Mouse (Mus musculus) retina, postnatal 7 days (tissue): ENCODE data around the gene Wdfy2.

Experiments
- DNase-seq: peaks from one replicate; pipeline ENCODE4 v3.0.0-alpha.2; 2012; ENCODE audit warnings: low read depth, low spot score

Gene Wdfy2

DNA sequence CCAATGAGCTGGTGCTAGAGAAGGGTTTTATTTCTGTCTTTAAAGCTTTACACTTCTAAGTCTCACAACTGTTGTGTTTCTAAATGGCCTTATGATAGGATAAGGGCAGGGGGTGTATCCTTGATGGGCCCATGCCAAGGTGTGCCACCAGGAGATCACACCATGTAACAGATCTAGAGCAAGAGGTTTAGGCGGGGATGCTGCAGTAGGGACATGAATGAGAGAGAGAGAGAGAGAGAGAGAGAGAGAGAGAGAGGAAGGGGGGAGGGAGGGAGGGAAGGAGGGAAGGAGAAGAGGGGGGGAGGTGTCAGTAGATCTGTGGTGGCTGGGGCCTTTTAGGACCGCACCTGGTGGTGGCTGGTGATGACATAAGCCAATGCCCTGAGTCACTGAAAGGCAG, 5.5 kb downstream of the Wdfy2 start:
- no peak for DNase-seq

DNA sequence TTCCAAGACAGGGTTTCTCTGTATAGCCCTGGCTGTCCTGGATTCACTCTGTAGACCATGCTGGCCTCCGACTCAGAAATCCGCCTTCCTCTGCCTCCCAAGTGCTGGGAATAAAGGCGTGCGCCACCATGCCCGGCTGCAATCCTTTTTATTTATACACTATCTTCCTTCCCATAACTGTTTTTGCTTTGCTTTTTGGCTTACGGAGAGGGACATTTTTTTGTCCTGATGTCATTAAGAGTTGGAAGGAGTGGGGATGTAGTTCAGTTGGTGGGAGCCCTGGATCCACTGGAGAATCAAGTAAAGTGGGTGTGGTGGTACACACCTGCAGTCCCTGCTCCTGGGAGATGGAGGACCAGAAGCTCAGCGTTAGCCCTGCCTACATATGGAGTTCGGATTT, 6.7 kb downstream of the Wdfy2 start:
- no peak for DNase-seq

DNA sequence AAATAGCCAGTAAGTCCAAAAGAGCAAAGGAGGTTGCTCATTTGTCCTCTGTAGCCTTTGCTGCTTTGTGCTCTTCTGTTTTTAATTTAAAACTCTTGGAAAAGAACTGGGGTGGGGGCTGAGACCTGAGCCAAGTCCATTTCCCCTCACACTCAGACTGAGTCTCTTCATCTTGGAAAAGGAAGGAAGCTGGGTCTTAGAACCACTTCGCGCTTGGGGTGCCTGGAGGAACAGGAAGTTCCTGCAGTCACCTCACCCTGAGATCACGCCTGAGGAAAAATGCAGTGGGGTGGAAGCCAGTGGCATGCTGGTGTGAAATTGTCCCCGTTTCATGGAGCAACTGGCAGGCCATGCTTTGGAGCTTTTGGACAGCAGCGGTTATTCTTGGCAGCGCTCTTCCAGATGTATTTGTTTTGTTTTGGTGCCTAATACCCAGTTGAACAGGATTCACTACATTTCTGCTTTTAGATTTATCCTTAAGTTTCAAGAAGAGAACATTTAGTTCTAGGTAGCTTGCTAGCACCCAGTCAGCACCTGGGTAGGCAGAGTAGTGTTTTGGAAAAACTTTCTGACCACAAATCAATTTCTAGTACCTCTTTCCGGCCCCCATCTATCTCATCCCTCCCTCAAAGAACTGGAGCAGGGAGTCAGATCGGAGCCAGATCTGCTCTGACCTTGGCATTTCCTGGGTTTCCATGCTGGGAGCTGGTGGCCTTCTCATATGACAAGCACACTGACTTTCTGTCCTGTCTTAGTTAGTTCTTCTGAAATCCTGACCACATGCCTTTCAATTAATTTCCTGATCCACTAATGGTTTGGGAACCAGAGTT, 7.7 kb downstream of the Wdfy2 start:
- no peak for DNase-seq

- peak; percentile 64 for DNase-seq
Measured at GRCm38 (mm10) chr14:62850980-62851379, 13.5 kb downstream of the Wdfy2 start.

DNA sequence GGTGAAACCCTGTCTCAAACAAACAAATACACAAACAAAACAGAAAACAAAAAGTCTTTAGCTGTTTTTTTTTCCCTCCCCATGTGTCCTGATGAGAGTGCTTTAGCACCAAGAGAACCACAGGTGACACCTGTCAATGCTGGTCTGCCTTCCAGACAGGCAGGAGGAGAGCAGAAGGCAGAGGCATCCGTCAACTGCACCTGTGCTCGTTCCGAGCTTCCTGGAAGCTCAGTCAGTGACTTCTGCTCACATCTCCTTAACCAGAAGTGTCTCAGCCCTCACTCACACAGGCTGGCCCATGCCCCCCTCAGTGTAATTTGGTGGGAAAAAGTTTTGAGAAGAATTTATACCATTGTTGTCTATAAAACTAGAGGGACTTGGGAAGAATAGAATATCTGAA, 15.4 kb downstream of the Wdfy2 start:
- DNase-seq = no peak

DNA sequence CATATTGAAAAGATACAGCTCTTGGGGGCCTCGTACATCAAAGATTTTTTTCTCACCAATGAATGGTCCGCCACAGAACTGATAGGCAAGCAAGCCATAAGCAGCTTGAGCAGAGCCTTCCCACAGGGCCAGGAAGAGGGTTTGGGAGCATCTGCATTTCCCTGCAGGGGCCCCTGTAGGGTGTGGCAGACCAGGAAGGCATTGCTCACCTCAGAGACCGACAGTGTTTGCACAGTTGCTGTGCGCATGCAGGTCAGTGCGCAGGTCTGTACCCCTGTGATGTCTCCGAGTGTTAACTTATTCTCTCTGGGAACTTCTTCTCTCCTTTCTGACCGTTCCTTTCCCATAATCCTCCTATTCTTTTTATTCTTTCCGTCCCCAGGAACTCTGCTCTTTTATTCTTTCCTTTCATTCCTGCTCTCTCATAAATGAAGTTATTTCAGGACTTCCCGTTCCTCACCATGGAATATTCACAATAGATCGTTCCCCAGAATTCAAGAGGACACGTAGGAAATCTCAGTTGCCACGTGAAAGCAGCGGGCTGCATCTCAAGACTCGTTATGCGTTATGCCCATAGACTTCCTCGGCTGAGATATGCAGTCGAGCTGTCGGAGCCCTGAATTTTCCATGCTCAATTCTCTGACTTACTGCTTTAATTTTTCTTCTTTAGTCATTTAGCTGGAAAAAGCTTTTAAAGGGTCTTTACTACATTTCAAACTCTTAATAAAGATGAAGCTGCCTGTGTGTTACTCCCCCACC, 17.8 kb downstream of the Wdfy2 start:
- DNase-seq = no peak

- DNase-seq = no peak
Measured at GRCm38 (mm10) chr14:62855863-62856262, 18.4 kb downstream of the Wdfy2 start.

DNA sequence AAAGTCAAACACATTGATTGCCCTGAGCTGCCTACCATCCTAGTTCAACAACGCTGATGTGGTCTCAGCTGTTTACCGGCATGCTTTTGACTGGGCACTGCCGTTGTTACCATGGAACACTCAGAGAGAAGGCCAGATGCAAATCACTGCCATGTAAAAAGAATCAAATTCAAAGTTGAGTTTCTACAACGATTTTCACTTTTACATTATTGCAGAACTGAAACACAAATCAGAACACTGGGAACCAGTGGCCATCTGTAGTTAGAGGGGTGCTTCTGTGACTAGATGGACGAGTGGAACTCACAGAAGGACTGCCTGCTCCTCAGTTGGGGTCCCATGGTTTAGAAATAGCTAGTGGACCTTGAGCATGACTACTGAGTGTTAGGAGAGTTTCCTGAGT, 19.0 kb downstream of the Wdfy2 start:
- DNase-seq = no peak

- DNase-seq = no peak
Measured at GRCm38 (mm10) chr14:62857879-62858278, 20.4 kb downstream of the Wdfy2 start.

DNA sequence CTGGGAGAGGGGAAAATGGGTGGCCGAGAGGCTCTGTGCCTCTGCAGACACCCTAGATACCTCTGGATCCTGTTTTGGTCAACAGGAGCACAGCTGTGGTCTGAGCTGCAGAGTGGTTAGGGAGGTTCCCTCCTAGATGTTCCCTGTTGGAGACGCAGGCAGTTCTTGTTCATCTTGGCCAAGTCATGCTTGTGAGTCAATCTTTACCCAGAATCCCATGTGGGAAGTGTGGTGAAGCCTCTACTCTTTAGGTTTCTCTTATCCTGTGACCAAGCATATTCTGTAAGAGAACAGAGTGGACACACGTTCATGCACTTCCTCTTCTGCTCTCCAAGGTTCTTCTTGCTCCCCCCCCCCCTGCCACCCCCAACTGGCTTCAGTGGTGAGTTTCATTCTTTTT, 20.8 kb downstream of the Wdfy2 start:
- DNase-seq = no peak

- DNase-seq = no peak
Measured at GRCm38 (mm10) chr14:62862564-62862963, 25.1 kb downstream of the Wdfy2 start.

DNA sequence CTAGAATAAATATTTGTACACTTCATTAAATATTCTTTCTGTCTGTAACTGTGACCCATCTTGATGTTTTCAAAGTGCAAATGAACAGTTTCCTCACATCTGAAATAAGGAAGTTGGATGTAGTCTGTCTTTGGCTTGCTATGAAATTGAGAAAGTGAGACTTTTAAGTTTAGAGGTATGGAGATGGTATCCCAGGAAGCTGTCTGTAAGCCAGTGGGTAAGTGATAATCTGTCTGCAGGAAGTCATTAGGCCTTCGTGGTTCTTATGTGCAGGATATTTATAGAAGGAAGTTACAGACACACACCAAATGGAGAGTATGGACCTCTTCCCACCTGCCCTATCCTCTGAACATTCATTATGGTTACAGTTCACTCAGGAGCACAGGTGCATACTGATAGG, 26.8 kb downstream of the Wdfy2 start:
- DNase-seq = no peak

GRCm38 (mm10) chr14:62865405-62865804, 27.9 kb downstream of the Wdfy2 start:
- no peak for DNase-seq

DNA sequence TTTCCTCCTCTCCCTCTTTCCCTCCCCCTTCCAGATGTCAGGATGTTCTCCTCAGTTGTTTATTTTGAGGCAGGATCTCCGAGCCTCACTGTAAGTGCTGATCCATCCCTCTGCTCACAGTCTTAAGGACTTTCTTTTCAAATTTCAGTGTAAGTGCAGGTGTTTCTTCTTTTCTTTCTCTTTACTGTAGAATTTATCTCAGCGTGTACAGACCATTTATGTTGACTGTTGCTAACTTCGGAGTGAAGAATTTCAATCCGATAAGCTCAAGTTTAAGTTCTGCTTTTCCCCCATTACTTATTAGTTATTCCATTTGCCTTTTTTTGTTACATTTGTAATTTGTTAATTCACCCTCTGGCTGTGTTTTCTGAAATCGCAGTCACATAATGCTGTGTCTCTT, 29.6 kb downstream of the Wdfy2 start:
- no peak for DNase-seq

DNA sequence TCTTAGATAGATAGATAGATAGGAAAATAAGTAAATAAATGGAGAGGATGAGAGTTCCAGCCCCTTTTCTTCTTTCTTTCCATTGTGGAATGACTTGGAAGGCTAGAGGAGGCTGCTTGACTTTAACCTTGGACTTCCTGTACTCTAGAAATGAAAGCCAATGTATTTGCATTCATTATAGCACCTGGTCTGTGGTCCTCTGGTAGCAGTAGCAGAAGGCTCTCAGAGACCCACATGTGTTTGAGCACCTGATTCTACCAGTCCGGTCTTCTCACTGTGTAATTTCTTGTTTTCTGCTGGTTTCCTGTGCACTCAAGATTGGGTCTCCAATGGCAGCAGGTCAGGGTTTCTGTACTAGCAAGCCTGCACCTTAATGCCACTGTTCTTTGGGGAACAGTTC, 30.1 kb downstream of the Wdfy2 start:
- DNase-seq = no peak

- DNase-seq = no peak
Measured at GRCm38 (mm10) chr14:62868254-62868653, 30.8 kb downstream of the Wdfy2 start.

- no peak for DNase-seq
Measured at GRCm38 (mm10) chr14:62870238-62870638, 32.8 kb downstream of the Wdfy2 start.

DNA sequence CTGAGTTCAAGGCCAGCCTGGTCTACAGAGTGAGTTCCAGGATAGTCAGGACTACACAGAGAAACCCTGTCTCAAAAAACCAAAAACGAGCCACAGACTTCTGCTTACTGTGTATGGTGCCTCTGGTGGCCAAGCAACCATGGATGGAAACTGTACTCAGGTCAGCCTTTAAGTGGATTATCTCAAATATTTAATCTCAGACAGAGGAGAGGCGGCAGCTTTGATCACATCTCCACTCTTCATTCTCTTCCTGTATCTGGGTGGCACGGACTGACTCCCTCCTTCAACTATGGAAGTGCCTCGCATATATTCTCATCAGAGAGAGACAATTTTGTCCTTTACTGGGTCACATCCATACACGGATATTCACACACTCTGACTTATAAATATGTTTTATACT, 34.0 kb downstream of the Wdfy2 start:
- DNase-seq = no peak

GRCm38 (mm10) chr14:62871932-62872331, 34.5 kb downstream of the Wdfy2 start:
- DNase-seq = no peak

- DNase-seq = no peak
Measured at GRCm38 (mm10) chr14:62873820-62874219, 36.3 kb downstream of the Wdfy2 start.

- no peak for DNase-seq
Measured at GRCm38 (mm10) chr14:62874348-62874747, 36.9 kb downstream of the Wdfy2 start.

DNA sequence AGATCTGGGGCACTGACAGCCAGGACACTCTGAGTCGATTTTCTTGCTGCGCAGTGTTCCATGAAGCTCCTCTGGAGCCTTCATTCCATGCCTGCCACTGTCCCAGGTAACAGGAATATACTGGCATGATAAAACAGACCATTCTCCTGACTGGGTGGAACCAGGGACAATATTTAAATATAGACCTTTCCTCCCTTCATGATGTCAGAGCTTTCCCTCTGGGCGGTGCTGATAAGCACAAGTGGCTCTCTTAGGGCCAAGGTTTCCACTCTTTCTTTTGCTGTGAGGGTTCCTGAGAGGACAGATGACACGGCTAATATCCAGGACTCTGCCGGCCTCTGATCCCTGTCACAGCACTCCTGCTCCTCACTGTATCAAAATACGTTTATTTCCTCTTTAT, 40.6 kb downstream of the Wdfy2 start:
- DNase-seq = no peak
